Mouse (Mus musculus) C2C12 (cell line): Measurements from ENCODE around the gene Rpl3.

Experiments used
- CEBPB ChIP-seq: IDR thresholded peaks from one replicate; pipeline ENCODE4 v1.6.1; 2011; ENCODE audit warnings: low read depth, mild to moderate bottlenecking, control low read depth, moderate library complexity
- CTCF ChIP-seq: IDR thresholded peaks from one replicate; pipeline ENCODE4 v1.5.1; 2011; ENCODE audit not compliant: control insufficient read depth, insufficient read depth, insufficient read length
- MAX ChIP-seq: IDR thresholded peaks from one replicate; pipeline ENCODE4 v1.6.1; 2011; ENCODE audit warnings: mild to moderate bottlenecking, control low read depth
- MYOD1 ChIP-seq: IDR thresholded peaks from one replicate; pipeline ENCODE4 v1.6.1; 2011; ENCODE audit warnings: low read depth; ENCODE audit not compliant: control insufficient read depth, insufficient read length
- MYOG ChIP-seq: IDR thresholded peaks from one replicate; pipeline ENCODE4 v1.6.1; 2011; ENCODE audit not compliant: control insufficient read depth, insufficient read length; ENCODE audit errors: extremely low read depth
- USF1 ChIP-seq: IDR thresholded peaks from one replicate; pipeline ENCODE4 v1.6.1; 2011; ENCODE audit warnings: low read depth, mild to moderate bottlenecking, control low read depth, moderate library complexity

DNA sequence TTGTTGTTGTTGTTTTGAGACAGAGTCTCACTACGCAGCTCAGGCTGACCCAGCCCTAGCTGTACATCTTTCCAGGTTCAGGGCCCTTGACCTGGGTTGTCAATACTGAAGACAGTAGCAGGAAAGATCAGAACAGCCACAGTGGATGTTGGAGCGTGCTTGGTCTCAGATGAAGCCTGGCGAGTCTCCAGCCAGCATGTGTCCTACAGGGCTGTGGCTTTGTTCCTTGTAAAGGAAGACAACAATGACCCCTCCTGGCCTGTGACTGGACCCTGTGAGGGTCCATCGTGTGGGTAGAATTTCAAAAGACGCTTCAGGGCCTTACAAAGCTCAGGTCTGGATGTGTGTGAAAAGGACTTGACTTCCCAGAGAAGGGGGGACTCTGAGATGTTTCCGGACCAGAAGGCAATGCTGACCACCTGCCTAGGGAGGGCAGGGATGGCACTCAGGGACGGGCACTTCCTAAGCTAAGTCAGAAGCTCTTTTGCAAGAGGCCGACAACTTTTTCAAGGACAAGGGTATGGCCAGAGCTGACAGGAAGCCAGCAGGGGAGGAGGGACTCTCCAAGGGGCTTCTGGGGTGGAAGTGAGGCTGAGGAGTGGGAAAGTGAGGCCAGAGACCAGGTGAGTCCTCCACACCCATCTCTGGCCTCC, 38.2 kb downstream of the Rpl3 start:
- no peak for TF ChIP-seq CTCF
- no peak for TF ChIP-seq USF1
- no peak for TF ChIP-seq MAX
- TF ChIP-seq MYOD1, result no peak
- TF ChIP-seq MYOG, result no peak
- no peak for TF ChIP-seq CEBPB
